Mouse (Mus musculus) embryonic facial prominence, embryonic 11.5 days (tissue): ENCODE data around the gene Polr3c. TPM values are rescaled to one million over a fixed set of nuclear protein-coding genes. Genes with fewer than 3 reads are reported as not detected.
A peak's percentile ranks its signal among the peaks of the same experiment; 100 is the strongest.

Source experiments
- ATAC-seq: fragments of 200-750 bp; cut with Nextera tagmentation; replicated peaks from 2 replicates; pipeline ENCODE4 v1.8.0; 2017; ENCODE audit warnings: low read depth; ENCODE audit not compliant: insufficient number of reproducible peaks, low FRiP score, low TSS enrichment
- DNase-seq: peaks from one replicate; pipeline ENCODE4 v3.0.0-alpha.2; 2015; ENCODE audit warnings: low spot score
- H3K27ac ChIP-seq: fragments of 300-500 bp; sonication (generic); replicated peaks from 2 replicates; pipeline ENCODE4 v1.5.1; 2014; ENCODE audit warnings: mild to moderate bottlenecking, low read depth, low read length, control low read depth
- H3K27me3 ChIP-seq: fragments of 300-500 bp; sonication (generic); 2 replicates; pipeline ENCODE4 v1.6.1; 2014; ENCODE audit warnings: mild to moderate bottlenecking, low read length, moderate library complexity, mixed read lengths; ENCODE audit not compliant: control insufficient read depth, insufficient read depth
- H3K36me3 ChIP-seq: fragments of 300-500 bp; sonication (generic); replicated peaks from 2 replicates; pipeline ENCODE4 v1.6.1; 2014; ENCODE audit warnings: low read depth, mild to moderate bottlenecking, low read length, moderate library complexity, mixed read lengths; ENCODE audit not compliant: control insufficient read depth, insufficient read depth
- H3K4me1 ChIP-seq: fragments of 300-500 bp; sonication (generic); 2 replicates; pipeline ENCODE4 v1.6.1; 2014; ENCODE audit warnings: low read length, mixed read lengths; ENCODE audit not compliant: control insufficient read depth, insufficient read depth
- H3K4me2 ChIP-seq: fragments of 300-500 bp; sonication (generic); 2 replicates; pipeline ENCODE4 v1.6.1; 2014; ENCODE audit warnings: low read depth, mild to moderate bottlenecking, control low read depth, low read length, moderate library complexity
- H3K4me3 ChIP-seq: fragments of 300-500 bp; sonication (generic); 2 replicates; pipeline ENCODE4 v1.5.1; 2014; ENCODE audit warnings: low read depth, low read length, control low read depth
- H3K9ac ChIP-seq: fragments of 300-500 bp; sonication (generic); replicated peaks from 2 replicates; pipeline ENCODE4 v1.6.1; 2014; ENCODE audit warnings: mild to moderate bottlenecking, control low read depth, low read length
- H3K9me3 ChIP-seq: fragments of 300-500 bp; sonication (generic); replicated peaks from 2 replicates; pipeline ENCODE4 v1.6.1; 2016; ENCODE audit warnings: mild to moderate bottlenecking, low read length, inconsistent platforms, mixed read lengths; ENCODE audit not compliant: control insufficient read depth
- WGBS: fragments of 180-500 bp; shearing (Covaris S2); extraction: QIAGEN DNeasy Blood & Tissue Kit; methylation state at CpG from one replicate; pipeline ENCODE4 v1.1.7; 2014; 5-methylcytosine and 5-hydroxymethylcytosine counted together
- polyA plus RNA-seq: library from polyadenylated mRNA; unstranded; fragments of >200 nt; fragmentation: Nextera tagmentation; extraction: Ambion mirVana; gene quantifications from 2 replicates; pipeline ENCODE4 v1.2.1, GENCODE M21; 2014

Gene Polr3c
- polyA plus RNA-seq: 35.9 and 37.3 TPM in 2 replicates

DNA sequence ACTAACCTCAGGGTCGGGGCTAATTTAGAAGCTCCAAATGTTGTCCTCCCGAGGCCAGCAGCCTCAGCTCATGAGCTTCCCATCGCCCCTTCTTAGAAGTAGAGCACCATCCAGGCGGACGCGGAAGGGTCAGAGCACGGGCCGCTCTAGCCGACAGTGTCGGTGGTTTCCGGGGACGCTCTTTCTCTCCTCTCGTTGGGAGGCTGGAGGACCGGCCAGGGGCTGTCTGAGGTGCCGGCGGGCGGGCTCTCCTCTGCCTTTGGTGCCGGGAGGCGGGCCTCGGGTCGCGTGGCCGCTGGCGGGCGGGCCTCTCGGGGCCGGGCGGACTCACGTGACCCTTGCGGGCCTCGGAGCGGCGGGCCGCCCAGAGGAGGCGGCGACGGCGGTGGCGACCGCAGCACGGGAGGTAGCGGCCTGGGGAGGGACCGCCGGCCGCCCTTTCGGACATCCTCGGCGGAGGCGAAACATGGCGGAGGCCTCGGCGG is at the start of gene Polr3c, which contains the start of gene Rnf115:
TSS of gene Polr3c (minus strand) at position 286 of the 485 bp plus-strand sequence.
TSS of gene Rnf115 (plus strand) at position 322 of the 485 bp plus-strand sequence.
- peaks cover 1% of the 10 kb centered on the region for H3K36me3 ChIP-seq
- DNase-seq: peak; percentile 95
- peak; percentile 98 for ATAC-seq
- peak within 1 kb of the TSS; percentile 70 for H3K27ac ChIP-seq
- no peaks in the 10 kb centered on the region for H3K27me3 ChIP-seq
- peak within 1 kb of the TSS; percentile 68 for H3K9ac ChIP-seq
- 1% methylated on average over 49 of the region's 52 CpGs for WGBS
- no peaks in the 10 kb centered on the region for H3K4me1 ChIP-seq
- H3K9me3 ChIP-seq: no peaks in the 10 kb centered on the region
- H3K4me2 ChIP-seq: peak within 1 kb of the TSS; percentile 47
- peak within 1 kb of the TSS; percentile 93 for H3K4me3 ChIP-seq

DNA sequence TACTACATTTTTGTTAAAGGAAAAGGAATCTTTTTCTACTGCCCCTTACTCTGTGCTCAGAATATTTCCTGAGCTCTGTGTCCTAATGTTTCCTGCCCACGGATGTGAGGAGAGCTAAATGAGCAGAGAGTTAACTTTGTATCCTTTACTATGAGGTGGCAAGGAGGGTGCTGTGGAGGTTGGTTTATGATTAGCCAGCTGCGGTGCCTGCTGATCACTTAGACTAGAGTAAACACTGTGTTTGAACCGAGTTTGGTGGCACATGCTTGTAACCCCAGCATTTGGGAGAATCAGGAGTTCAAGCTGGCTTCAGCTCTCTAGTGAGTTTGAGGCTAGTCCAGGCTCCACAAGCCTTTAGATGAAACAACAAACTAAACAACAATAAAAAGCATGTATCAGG is 49.7 kb upstream of the Polr3c start:
- Histone ChIP-seq H3K9me3 (no peaks in the 10 kb centered on the region), H3K4me2 (no peak overlapping the region), H3K36me3 (no peaks in the 10 kb centered on the region), H3K27ac (no peak overlapping the region), H3K4me3 (no peak overlapping the region), H3K4me1 (no peaks in the 10 kb centered on the region), H3K27me3 (no peaks in the 10 kb centered on the region), H3K9ac (no peak overlapping the region)
- ATAC-seq (no peak), DNase-seq (no peak)
- 84% methylated on average over 3 of the region's 3 CpGs for WGBS

DNA sequence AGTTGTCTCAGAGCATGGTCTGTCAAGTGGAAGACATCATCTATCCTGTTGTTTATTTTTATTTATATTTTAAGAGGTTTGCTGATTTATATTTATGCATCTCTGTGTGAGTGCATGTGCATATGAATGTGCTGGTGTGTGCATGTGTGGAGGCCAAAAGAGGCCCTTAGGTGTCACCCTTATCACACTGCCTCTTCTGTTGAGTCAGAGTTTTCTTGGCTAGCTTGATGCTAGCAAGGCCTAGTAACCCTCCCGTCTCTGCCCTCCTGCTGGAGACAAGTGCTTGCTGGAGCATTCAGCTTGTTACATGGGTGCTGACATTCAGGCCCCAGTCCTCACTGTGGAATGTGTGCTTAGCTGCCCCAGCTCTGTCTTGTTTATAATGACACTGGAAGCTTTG is 45.5 kb upstream of the Polr3c start:
- no peaks in the 10 kb centered on the region for H3K36me3 ChIP-seq
- no peaks in the 10 kb centered on the region for H3K27me3 ChIP-seq
- no peak overlapping the region for H3K4me2 ChIP-seq
- ATAC-seq: no peak
- no peak overlapping the region for H3K4me3 ChIP-seq
- no peak overlapping the region for H3K27ac ChIP-seq
- H3K9ac ChIP-seq: no peak overlapping the region
- H3K4me1 ChIP-seq: no peaks in the 10 kb centered on the region
- WGBS: 50% methylated on average over 1 of the region's 1 CpGs
- no peaks in the 10 kb centered on the region for H3K9me3 ChIP-seq
- DNase-seq: no peak

DNA sequence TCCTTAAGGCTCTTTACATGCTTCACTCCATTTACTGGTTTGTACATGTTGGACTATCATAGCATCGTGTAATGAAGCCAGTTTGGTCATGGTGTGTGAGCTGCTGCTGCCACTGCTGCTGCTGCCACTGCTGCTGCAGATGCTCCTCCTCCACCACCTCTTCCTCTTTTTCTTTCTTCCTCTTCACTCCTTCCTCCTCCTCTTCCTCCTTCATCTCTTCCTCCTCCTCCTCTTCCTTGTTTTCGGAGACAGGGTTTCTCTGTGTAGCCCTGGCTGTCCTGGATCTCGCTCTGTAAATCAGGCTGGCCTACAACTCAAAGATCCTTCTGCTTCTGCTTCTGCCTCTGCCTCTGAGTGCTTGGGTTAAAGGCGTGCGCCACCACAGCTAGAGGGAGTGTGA is 42.5 kb upstream of the Polr3c start:
- no peaks in the 10 kb centered on the region for H3K36me3 ChIP-seq
- no peak overlapping the region for H3K27ac ChIP-seq
- no peaks in the 10 kb centered on the region for H3K27me3 ChIP-seq
- no peak overlapping the region for H3K4me2 ChIP-seq
- no peaks in the 10 kb centered on the region for H3K4me1 ChIP-seq
- no peak overlapping the region for H3K4me3 ChIP-seq
- DNase-seq (no peak), ATAC-seq (no peak)
- 93% methylated on average over 5 of the region's 5 CpGs for WGBS
- H3K9me3 ChIP-seq: no peaks in the 10 kb centered on the region
- H3K9ac ChIP-seq: no peak overlapping the region

DNA sequence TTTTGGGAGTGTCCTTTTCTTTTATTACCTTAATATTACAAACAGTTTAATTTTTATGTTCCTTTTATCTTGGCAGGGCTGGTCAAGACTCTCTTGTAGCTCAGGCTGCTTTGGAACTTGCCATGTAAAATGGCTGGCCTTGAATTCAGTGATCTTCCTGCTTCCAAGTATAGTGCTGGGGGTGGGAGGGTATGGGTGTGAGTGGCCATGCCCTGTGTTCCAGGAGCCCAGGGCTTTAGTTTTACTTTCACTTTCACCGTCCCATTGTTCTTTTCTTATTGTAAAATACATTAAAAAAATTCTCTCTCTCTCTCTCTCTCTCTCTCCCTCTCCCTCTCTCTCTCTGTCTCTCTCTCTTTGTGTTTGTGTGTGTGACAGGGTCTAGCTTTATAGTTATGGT is 37.1 kb upstream of the Polr3c start:
- Histone ChIP-seq H3K9me3 (no peaks in the 10 kb centered on the region), H3K4me2 (no peak overlapping the region), H3K9ac (no peak overlapping the region), H3K4me3 (no peak overlapping the region), H3K36me3 (no peaks in the 10 kb centered on the region), H3K27me3 (no peaks in the 10 kb centered on the region), H3K4me1 (no peaks in the 10 kb centered on the region), H3K27ac (no peak overlapping the region)
- DNase-seq (no peak), ATAC-seq (no peak)
- 95% methylated on average over 1 of the region's 1 CpGs for WGBS

DNA sequence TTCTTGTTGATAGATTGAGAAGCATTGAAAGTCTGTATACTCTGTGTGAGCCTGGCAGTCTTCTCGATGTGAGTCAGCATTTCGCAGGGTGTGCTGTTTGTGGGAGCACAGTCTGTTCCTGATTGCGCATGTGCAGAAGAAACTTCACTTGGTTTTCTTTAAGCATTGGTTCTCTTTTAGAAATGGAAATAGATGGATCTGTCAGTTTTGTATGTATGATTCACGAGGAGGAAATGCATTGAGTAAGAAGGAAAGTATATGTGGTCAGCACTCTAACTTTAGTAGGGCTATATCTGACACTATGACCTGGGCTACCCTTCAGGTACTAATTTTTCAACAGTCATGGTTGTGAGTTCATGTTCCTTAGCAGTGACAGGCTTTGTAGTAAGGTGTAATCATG is 32.3 kb upstream of the Polr3c start:
- Histone ChIP-seq H3K4me3 (no peak overlapping the region), H3K9me3 (no peaks in the 10 kb centered on the region), H3K4me1 (no peaks in the 10 kb centered on the region), H3K27ac (no peak overlapping the region), H3K27me3 (no peaks in the 10 kb centered on the region), H3K4me2 (no peak overlapping the region), H3K9ac (no peak overlapping the region), H3K36me3 (no peaks in the 10 kb centered on the region)
- ATAC-seq: no peak
- DNase-seq: no peak
- 89% methylated on average over 4 of the region's 4 CpGs for WGBS

DNA sequence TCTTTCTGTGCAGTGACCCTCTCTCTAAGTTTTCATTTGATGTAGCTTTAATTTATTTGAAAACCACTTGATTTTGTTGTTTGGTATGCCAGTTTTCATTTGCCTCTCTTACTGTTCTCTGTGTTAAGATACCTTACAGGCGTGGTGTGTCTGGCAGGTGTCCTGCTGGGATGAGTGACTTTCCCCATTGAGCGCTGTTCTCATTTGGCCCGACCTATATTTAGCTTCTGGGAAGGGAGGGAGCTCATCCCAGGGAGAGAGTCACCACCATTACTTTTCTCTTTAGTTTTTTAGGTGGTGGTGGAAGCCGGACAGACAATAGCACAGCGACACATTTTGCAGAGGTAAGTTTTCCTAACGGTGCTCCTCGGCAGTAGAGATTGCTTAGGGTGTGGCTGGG is 30.3 kb upstream of the Polr3c start:
- H3K27ac ChIP-seq: no peak overlapping the region
- H3K9me3 ChIP-seq: no peaks in the 10 kb centered on the region

DNA sequence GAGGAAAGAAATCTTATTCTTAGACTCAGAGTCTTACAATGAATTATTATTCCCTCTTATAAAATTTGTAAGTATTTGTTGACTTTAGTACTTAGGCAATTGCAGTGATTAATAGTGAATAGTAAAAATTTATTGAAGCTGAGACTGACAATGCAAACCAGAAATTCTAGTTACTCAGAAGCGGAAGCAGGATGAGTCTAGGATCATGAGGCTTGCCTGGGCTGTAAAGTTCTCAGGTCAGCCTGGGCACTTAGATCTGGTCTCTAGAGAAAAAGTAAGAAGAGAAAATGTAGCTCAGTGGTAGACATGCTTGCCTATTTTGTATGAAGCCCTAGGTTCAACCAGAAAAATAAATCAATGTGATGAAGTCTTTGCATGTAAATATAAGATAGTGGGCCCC is 28.5 kb upstream of the Polr3c start:
- WGBS: 95% methylated on average over 1 of the region's 1 CpGs
- Histone ChIP-seq H3K4me2 (no peak overlapping the region), H3K9ac (no peak overlapping the region), H3K27ac (no peak overlapping the region), H3K9me3 (no peaks in the 10 kb centered on the region), H3K27me3 (no peaks in the 10 kb centered on the region), H3K4me1 (no peaks in the 10 kb centered on the region), H3K4me3 (no peak overlapping the region), H3K36me3 (no peaks in the 10 kb centered on the region)
- no peak for ATAC-seq
- DNase-seq: no peak

More for the DNA sequence above, 30.3 kb upstream of the Polr3c start:
- Histone ChIP-seq H3K36me3 (no peaks in the 10 kb centered on the region), H3K9ac (no peak overlapping the region), H3K27me3 (no peaks in the 10 kb centered on the region), H3K4me2 (no peak overlapping the region), H3K4me3 (no peak overlapping the region), H3K4me1 (no peaks in the 10 kb centered on the region)
- ATAC-seq (no peak), DNase-seq (no peak)
- WGBS: 68% methylated on average over 7 of the region's 7 CpGs
